Mouse (Mus musculus): ENCODE measurements around the gene Dnajc5g.

DNA sequence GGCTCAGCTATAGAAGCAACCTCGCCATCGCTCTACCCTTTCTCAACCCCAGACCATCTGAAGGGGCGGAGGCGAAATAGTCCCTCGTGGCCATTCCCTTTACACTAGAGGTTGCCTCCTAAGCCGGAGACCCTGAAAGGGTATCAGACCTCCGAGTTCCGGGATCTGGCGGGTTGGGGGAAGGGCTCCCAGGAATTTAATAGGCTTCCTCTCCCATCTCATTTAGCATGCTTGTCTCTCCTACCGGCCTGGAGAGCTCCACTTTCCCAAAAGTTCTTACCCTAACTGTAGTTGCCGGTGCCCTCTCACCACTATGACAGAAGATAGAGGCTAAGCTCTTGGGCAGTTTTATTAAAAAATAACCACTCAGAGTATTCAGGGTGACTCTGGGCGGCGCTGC is 31.6 kb downstream of the Dnajc5g start:
- TF ChIP-seq CTCF (IDR thresholded peaks at IDR 0.05; ENCODE audit: low read depth) (no peak), EP300 (IDR thresholded peaks at IDR 0.05; ENCODE audit: low read depth) (no peak)

All from liver, postnatal 0 days (tissue).